Comparison of ENCODE assay signal across 8 mouse cellular contexts in the genomic region with DNA sequence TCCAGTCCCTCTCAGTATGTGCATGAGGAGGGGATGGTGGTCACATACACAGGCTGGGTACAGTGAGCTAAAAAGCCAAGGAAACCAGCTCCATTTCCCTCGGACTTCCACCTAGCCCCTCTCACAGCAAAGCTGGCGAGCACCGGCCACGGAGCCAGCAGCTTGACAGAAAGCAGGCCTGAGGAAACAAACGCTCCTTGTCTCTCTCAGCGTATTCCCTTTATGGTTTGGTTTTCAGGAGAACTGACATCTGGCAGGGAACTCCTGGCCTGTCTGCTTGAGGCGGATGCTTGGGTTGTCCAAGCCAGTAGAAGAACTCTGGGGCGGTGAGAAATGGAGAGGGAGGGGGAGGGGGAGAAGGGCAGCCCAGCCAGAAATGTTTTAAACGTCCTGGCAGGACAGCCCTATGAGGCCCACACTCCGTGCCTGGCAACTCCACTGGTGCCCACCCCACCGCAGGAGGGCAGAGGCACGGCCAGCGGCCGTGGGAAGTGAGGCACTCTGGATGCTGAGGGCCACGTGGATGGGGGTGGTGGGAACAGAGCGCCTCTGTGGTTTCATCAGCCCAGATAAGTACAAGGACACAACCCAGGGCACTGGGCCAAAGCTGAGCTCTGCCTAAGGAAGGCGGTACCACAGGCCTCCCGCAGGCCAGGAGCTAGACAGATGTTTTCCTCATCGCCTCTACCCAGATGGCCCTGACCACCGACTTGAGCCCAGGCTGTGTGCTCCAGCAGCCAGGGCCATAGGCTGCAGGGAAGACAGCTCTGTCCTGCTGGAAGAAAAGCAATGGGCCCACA. TPM values are rescaled to one million over a fixed set of nuclear protein-coding genes. Genes with fewer than 3 reads are reported as not detected.
DNase-seq lines count a peak whose midpoint lies in the region; ATAC-seq lines count a peak whose summit lies in the region.

No protein-coding gene starts in this region.

- no peak overlapping the region for H3K4me3 ChIP-seq in forebrain, embryonic 10.5 days
- H3K4me3 ChIP-seq in forebrain, embryonic 11.5 days (ENCODE audit: low read depth, low read length): no peak overlapping the region
- H3K4me3 ChIP-seq in heart, embryonic 12.5 days: no peak overlapping the region
- no peak overlapping the region for H3K4me3 ChIP-seq in kidney, embryonic 16.5 days (ENCODE audit: low read length)
- H3K4me3 ChIP-seq in limb, embryonic 15.5 days: no peak overlapping the region
- H3K4me3 ChIP-seq in stomach, embryonic 14.5 days (ENCODE audit: low read depth, low read length): no peak overlapping the region

- peaks cover 14% of the 10 kb centered on the region for H3K36me3 ChIP-seq in forebrain, embryonic 10.5 days (replicated peaks)
- no peaks in the 10 kb centered on the region for H3K36me3 ChIP-seq in forebrain, embryonic 11.5 days (ENCODE audit: control insufficient read depth, insufficient read depth, low read length)
- no peaks in the 10 kb centered on the region for H3K36me3 ChIP-seq in heart, embryonic 12.5 days
- H3K36me3 ChIP-seq in kidney, embryonic 16.5 days (ENCODE audit: insufficient read depth, low read length): no peaks in the 10 kb centered on the region
- no peaks in the 10 kb centered on the region; the same call in 1 of the 2 replicates for H3K36me3 ChIP-seq in limb, embryonic 15.5 days
- no peaks in the 10 kb centered on the region for H3K36me3 ChIP-seq in stomach, embryonic 14.5 days (ENCODE audit: control insufficient read depth, insufficient read depth, low read length)

- H3K4me1 ChIP-seq in forebrain, embryonic 10.5 days: peaks cover 11% of the 10 kb centered on the region
- H3K4me1 ChIP-seq in forebrain, embryonic 11.5 days (replicated peaks; ENCODE audit: control insufficient read depth, insufficient read depth, low read length): no peaks in the 10 kb centered on the region
- H3K4me1 ChIP-seq in heart, embryonic 12.5 days (replicated peaks): peaks cover 48% of the 10 kb centered on the region
- peaks cover 29% of the 10 kb centered on the region for H3K4me1 ChIP-seq in kidney, embryonic 16.5 days (ENCODE audit: insufficient read depth, low read length)
- peaks cover 26% of the 10 kb centered on the region for H3K4me1 ChIP-seq in limb, embryonic 15.5 days
- peaks cover 19% of the 10 kb centered on the region for H3K4me1 ChIP-seq in stomach, embryonic 14.5 days (ENCODE audit: control insufficient read depth, insufficient read depth, low read length)

- no peaks in the 10 kb centered on the region for H3K27me3 ChIP-seq in forebrain, embryonic 10.5 days (ENCODE audit: poor library complexity, severe bottlenecking)
- H3K27me3 ChIP-seq in forebrain, embryonic 11.5 days (ENCODE audit: control insufficient read depth, insufficient read depth, low read length): no peaks in the 10 kb centered on the region
- no peaks in the 10 kb centered on the region for H3K27me3 ChIP-seq in heart, embryonic 12.5 days (replicated peaks)
- no peaks in the 10 kb centered on the region for H3K27me3 ChIP-seq in kidney, embryonic 16.5 days (ENCODE audit: insufficient read depth, low read length)
- no peaks in the 10 kb centered on the region for H3K27me3 ChIP-seq in limb, embryonic 15.5 days
- no peaks in the 10 kb centered on the region for H3K27me3 ChIP-seq in stomach, embryonic 14.5 days (ENCODE audit: control insufficient read depth, insufficient read depth, low read length)

- H3K9ac ChIP-seq in forebrain, embryonic 11.5 days (ENCODE audit: low read length): no peak overlapping the region
- peak overlapping the region; percentile 32 for H3K9ac ChIP-seq in heart, embryonic 12.5 days
- peak overlapping the region; percentile 47; the same call in 1 of the 2 replicates for H3K9ac ChIP-seq in kidney, embryonic 16.5 days (replicated peaks; ENCODE audit: low read length)
- H3K9ac ChIP-seq in limb, embryonic 15.5 days: no peak overlapping the region
- no peak overlapping the region; the same call in 1 of the 2 replicates for H3K9ac ChIP-seq in stomach, embryonic 14.5 days (replicated peaks; ENCODE audit: low read depth, low read length)

- H3K27ac ChIP-seq in forebrain, embryonic 10.5 days: peak overlapping the region; percentile 72
- no peak overlapping the region for H3K27ac ChIP-seq in forebrain, embryonic 11.5 days (ENCODE audit: low read depth, low read length)
- H3K27ac ChIP-seq in heart, embryonic 12.5 days (ENCODE audit: poor library complexity, severe bottlenecking): peak overlapping the region; percentile 83
- peak overlapping the region; percentile 96 for H3K27ac ChIP-seq in kidney, embryonic 16.5 days (ENCODE audit: low read length)
- peak overlapping the region; percentile 88 for H3K27ac ChIP-seq in limb, embryonic 15.5 days
- H3K27ac ChIP-seq in stomach, embryonic 14.5 days (ENCODE audit: low read length): peak overlapping the region; percentile 94

- DNase-seq in forebrain, embryonic 10.5 days (ENCODE audit: extremely low spot score, low spot score): no peak
- no peak for DNase-seq in forebrain, embryonic 11.5 days (ENCODE audit: low spot score)

- WGBS in forebrain, embryonic 10.5 days: 79% methylated on average over 20 of the region's 20 CpGs
- WGBS in forebrain, embryonic 11.5 days: 81% methylated on average over 20 of the region's 20 CpGs
- 8% methylated on average over 20 of the region's 20 CpGs for WGBS in heart, embryonic 12.5 days
- 41% methylated on average over 20 of the region's 20 CpGs for WGBS in kidney, embryonic 16.5 days
- 18% methylated on average over 20 of the region's 20 CpGs for WGBS in limb, embryonic 15.5 days
- WGBS in stomach, embryonic 14.5 days: 19% methylated on average over 20 of the region's 20 CpGs

- no peaks in the 10 kb centered on the region for H3K9me3 ChIP-seq in forebrain, embryonic 10.5 days
- no peaks in the 10 kb centered on the region for H3K9me3 ChIP-seq in forebrain, embryonic 11.5 days (ENCODE audit: control insufficient read depth, low read length)
- H3K9me3 ChIP-seq in heart, embryonic 12.5 days (replicated peaks): no peaks in the 10 kb centered on the region
- no peaks in the 10 kb centered on the region for H3K9me3 ChIP-seq in kidney, embryonic 16.5 days (ENCODE audit: low read length)
- no peaks in the 10 kb centered on the region for H3K9me3 ChIP-seq in limb, embryonic 15.5 days
- no peaks in the 10 kb centered on the region for H3K9me3 ChIP-seq in stomach, embryonic 14.5 days (ENCODE audit: control insufficient read depth, low read depth, low read length)

- no peak overlapping the region for H3K4me2 ChIP-seq in forebrain, embryonic 11.5 days (ENCODE audit: low read depth, low read length, severe bottlenecking)
- peak overlapping the region; percentile 50 for H3K4me2 ChIP-seq in heart, embryonic 12.5 days
- H3K4me2 ChIP-seq in kidney, embryonic 16.5 days (replicated peaks; ENCODE audit: low read depth, low read length): peak overlapping the region; percentile 31
- peak overlapping the region; percentile 33 for H3K4me2 ChIP-seq in limb, embryonic 15.5 days
- peak overlapping the region; percentile 6 for H3K4me2 ChIP-seq in stomach, embryonic 14.5 days (replicated peaks; ENCODE audit: low read depth, low read length)

- ATAC-seq in forebrain, embryonic 11.5 days (replicated peaks; ENCODE audit: low FRiP score): no peak
- peak; percentile 48 for ATAC-seq in erythroid progenitor cell, adult 5-6 weeks (replicated peaks; ENCODE audit: low FRiP score, poor library complexity, severe bottlenecking)
- peak; percentile 89 for ATAC-seq in heart, embryonic 12.5 days (ENCODE audit: insufficient number of reproducible peaks, low FRiP score)
- ATAC-seq in kidney, embryonic 16.5 days (ENCODE audit: low FRiP score, low TSS enrichment): peak; percentile 90
- ATAC-seq in limb, embryonic 15.5 days (ENCODE audit: insufficient number of reproducible peaks, low FRiP score, low TSS enrichment, low read depth): peak; percentile 89
- peak; percentile 55 for ATAC-seq in monocyte, adult 5-6 weeks (replicated peaks; ENCODE audit: insufficient number of reproducible peaks, low FRiP score, low TSS enrichment, poor library complexity, severe bottlenecking)
- peak; percentile 90 for ATAC-seq in stomach, embryonic 14.5 days (ENCODE audit: insufficient number of reproducible peaks, insufficient read depth, low FRiP score, low read depth)

RNA-seq across cellular contexts. Expression of a gene that starts 19.4 kb away (rescaled TPM):
- 24.8 and 25.6 TPM in 2 replicates for polyA plus RNA-seq in forebrain, embryonic 10.5 days (2016; fragmentation: Nextera tagmentation; extraction: Ambion mirVana)
- 26.5 and 29.5 TPM in 2 replicates for polyA plus RNA-seq in forebrain, embryonic 11.5 days (2014; fragmentation: Nextera tagmentation; extraction: Ambion mirVana)
- 9.4 and 17.2 TPM in 2 replicates for total RNA-seq in erythroid progenitor cell, adult 5-6 weeks (2015; ENCODE audit: low replicate concordance)
- 5.0 and 6.1 TPM in 2 replicates for total RNA-seq in erythroid progenitor cell, adult 5-6 weeks (2017; ENCODE audit: low replicate concordance)
- 19.4 and 20.2 TPM in 2 replicates for polyA plus RNA-seq in heart, embryonic 12.5 days (2016; fragmentation: Nextera tagmentation; extraction: Ambion mirVana)
- 29.7 and 30.5 TPM in 2 replicates for polyA plus RNA-seq in kidney, embryonic 16.5 days (2015; fragmentation: Nextera tagmentation; extraction: Ambion mirVana)
- polyA plus RNA-seq in limb, embryonic 15.5 days (2015; fragmentation: Nextera tagmentation; extraction: Ambion mirVana): 23.3 and 25.5 TPM in 2 replicates
- total RNA-seq in monocyte, adult 5-6 weeks (2017): 19.8 to 46.2 TPM (median 27.2 TPM) in 3 replicates
- 30.1 and 32.7 TPM in 2 replicates for polyA plus RNA-seq in stomach, embryonic 14.5 days (2014; fragmentation: Nextera tagmentation; extraction: Ambion mirVana)

RNA-seq across cellular contexts. Expression of a gene that starts 47.3 kb away (rescaled TPM):
- 12.9 and 15.5 TPM in 2 replicates for polyA plus RNA-seq in forebrain, embryonic 10.5 days (2016; fragmentation: Nextera tagmentation; extraction: Ambion mirVana)
- polyA plus RNA-seq in forebrain, embryonic 11.5 days (2014; fragmentation: Nextera tagmentation; extraction: Ambion mirVana): 15.5 and 17.4 TPM in 2 replicates
- 0.84 TPM in 1 of 2 replicates, not detected in the other for total RNA-seq in erythroid progenitor cell, adult 5-6 weeks (2015; ENCODE audit: low replicate concordance)
- 1.2 TPM in 2 replicates for total RNA-seq in erythroid progenitor cell, adult 5-6 weeks (2017; ENCODE audit: low replicate concordance)
- polyA plus RNA-seq in heart, embryonic 12.5 days (2016; fragmentation: Nextera tagmentation; extraction: Ambion mirVana): 11.8 and 12.3 TPM in 2 replicates
- polyA plus RNA-seq in kidney, embryonic 16.5 days (2015; fragmentation: Nextera tagmentation; extraction: Ambion mirVana): 17.7 and 20.2 TPM in 2 replicates
- 12.7 and 14.2 TPM in 2 replicates for polyA plus RNA-seq in limb, embryonic 15.5 days (2015; fragmentation: Nextera tagmentation; extraction: Ambion mirVana)
- total RNA-seq in monocyte, adult 5-6 weeks (2017): not detected in 3 replicates
- polyA plus RNA-seq in stomach, embryonic 14.5 days (2014; fragmentation: Nextera tagmentation; extraction: Ambion mirVana): 17.9 and 20.0 TPM in 2 replicates

Comparison
In these comparisons a context has a peak if more than half of its experiments do, and no peak if none do; other contexts are left out.
1. H3K9ac ChIP-seq: peak in heart, embryonic 12.5 days (single experiment) and kidney, embryonic 16.5 days (single experiment); none in forebrain, embryonic 11.5 days (single experiment), limb, embryonic 15.5 days (single experiment) and stomach, embryonic 14.5 days (single experiment).